Mouse (Mus musculus) right cerebral cortex, postnatal 4 days (tissue): Measurements from ENCODE around the gene Slc38a8.

Source experiments
- DNase-seq: peaks from one replicate; pipeline ENCODE4 v3.0.0-alpha.2; 2022

The Slc38a8 gene

GRCm38 (mm10) chr8:119436933-119437332, 64.6 kb downstream of the Slc38a8 start:
- DNase-seq: no peak

GRCm38 (mm10) chr8:119436331-119436730, 65.2 kb downstream of the Slc38a8 start:
- DNase-seq: no peak

- DNase-seq: no peak
These were observed 66.0 kb downstream of the Slc38a8 start for GRCm38 (mm10) chr8:119435527-119435926.

DNA sequence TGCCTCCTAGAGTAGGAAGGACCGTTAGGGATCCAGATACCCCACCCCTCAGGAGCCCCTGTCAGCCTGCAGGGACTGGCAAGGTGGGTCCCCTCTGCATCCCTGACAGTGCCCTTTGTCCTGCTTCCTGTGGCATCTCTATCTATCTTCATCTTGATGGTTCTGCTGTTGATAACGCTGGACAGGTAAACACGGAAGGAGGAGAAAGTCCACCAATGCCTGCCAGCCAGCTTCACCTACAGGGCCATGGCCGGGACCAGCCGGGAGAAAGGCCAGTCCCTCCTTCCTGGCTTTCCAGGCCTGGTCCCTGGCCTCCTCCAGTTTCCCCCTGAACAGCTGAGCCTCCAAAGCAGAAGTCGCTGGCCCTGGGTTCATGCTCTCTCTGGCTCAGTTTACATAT, 66.9 kb downstream of the Slc38a8 start:
- DNase-seq: no peak

- no peak for DNase-seq
These were observed 67.8 kb downstream of the Slc38a8 start, which contains the start of gene Osgin1 for GRCm38 (mm10) chr8:119433582-119434174. Gene Osgin1 (plus strand): TSS chr8:119434124.

DNA sequence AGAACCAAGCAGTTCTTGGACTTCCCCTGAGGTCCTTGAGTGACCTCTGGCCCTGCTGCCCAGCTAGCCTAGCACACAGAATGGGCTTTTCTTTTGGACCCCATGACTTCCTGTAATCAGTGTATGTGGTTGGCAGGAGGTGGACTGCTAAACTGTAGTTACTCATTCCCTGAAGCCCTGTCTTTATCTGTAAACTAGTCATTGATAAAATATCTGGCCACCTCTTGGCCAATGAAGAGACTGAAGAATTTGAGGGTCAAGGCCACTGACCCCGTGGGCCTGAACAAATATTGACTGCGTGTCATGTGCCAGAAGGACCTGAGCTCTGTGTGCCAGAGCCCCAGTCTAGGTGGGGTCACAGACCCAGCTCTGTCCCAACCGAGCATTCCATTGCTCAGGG, 69.1 kb downstream of the Slc38a8 start:
- no peak for DNase-seq

DNA sequence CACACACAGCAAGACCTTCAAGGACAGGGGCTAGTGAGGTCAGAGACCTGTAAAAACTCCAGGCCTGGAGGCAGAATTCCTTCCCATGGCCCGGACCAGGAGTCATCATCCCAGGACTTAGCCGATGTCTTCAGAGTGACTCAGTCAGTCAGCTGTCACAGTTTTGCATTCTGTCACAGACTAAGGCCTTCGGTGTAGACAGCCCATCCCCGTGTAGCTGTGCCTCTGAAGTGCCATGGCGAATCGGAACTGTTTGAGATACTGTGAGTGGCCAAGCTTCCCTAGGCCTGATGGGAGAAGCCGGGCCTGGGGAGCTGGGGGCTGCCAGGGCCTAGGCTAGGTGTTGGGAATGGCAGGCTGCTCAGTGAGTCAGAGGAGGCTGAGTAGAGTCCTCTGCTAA, 70.8 kb downstream of the Slc38a8 start:
- DNase-seq: no peak

- no peak for DNase-seq
These were observed 71.2 kb downstream of the Slc38a8 start for GRCm38 (mm10) chr8:119430250-119430649.
